Mouse (Mus musculus) kidney, embryonic 15.5 days (tissue): ENCODE measurements around the gene Brd1. TPM values are rescaled to one million over a fixed set of nuclear protein-coding genes. Genes with fewer than 3 reads are reported as not detected.
"Not testable (repeated sequence)": the region's sequence is repeated elsewhere in the genome, so short reads cannot be mapped to it uniquely, and the experiment has no call there.

Experiments used
- ATAC-seq: fragments of 200-750 bp; cut with Nextera tagmentation; replicated peaks from 2 replicates; pipeline ENCODE4 v1.8.0; 2017; ENCODE audit warnings: moderate TSS enrichment; ENCODE audit not compliant: low FRiP score
- H3K27ac ChIP-seq: fragments of 300-500 bp; sonication (generic); 2 replicates; pipeline ENCODE4 v1.5.1; 2015; ENCODE audit warnings: mild to moderate bottlenecking, inconsistent platforms
- H3K27me3 ChIP-seq: fragments of 300-500 bp; sonication (generic); 2 replicates; pipeline ENCODE4 v1.6.1; 2015; ENCODE audit warnings: inconsistent platforms
- H3K36me3 ChIP-seq: fragments of 300-500 bp; sonication (generic); 2 replicates; pipeline ENCODE4 v1.6.1; 2015; ENCODE audit warnings: inconsistent platforms
- H3K4me1 ChIP-seq: fragments of 300-500 bp; sonication (generic); 2 replicates; pipeline ENCODE4 v1.6.1; 2015; ENCODE audit warnings: inconsistent platforms
- H3K4me2 ChIP-seq: fragments of 300-500 bp; sonication (generic); 2 replicates; pipeline ENCODE4 v1.6.1; 2015; ENCODE audit warnings: moderate library complexity, mild to moderate bottlenecking, inconsistent platforms
- H3K4me3 ChIP-seq: fragments of 300-500 bp; sonication (generic); replicated peaks from 2 replicates; pipeline ENCODE4 v1.5.1; 2015; ENCODE audit warnings: mild to moderate bottlenecking, inconsistent platforms
- H3K9ac ChIP-seq: fragments of 300-500 bp; sonication (generic); 2 replicates; pipeline ENCODE4 v1.6.1; 2015; ENCODE audit warnings: mild to moderate bottlenecking, inconsistent platforms
- H3K9me3 ChIP-seq: fragments of 300-500 bp; sonication (generic); replicated peaks from 2 replicates; pipeline ENCODE4 v1.6.1; 2016; ENCODE audit warnings: inconsistent platforms
- WGBS: fragments of 180-500 bp; shearing (Covaris S2); methylation state at CpG from one replicate; pipeline ENCODE4 v1.1.7; 2015; ENCODE audit warnings: mixed read lengths; 5-methylcytosine and 5-hydroxymethylcytosine counted together
- polyA plus RNA-seq: library from polyadenylated mRNA; unstranded; fragments of >200 nt; fragmentation: Nextera tagmentation; extraction: Ambion mirVana; gene quantifications from 2 replicates; pipeline ENCODE4 v1.2.1, GENCODE M21; 2015

Brd1 gene
- 20.4 and 21.1 TPM in 2 replicates for polyA plus RNA-seq

DNA sequence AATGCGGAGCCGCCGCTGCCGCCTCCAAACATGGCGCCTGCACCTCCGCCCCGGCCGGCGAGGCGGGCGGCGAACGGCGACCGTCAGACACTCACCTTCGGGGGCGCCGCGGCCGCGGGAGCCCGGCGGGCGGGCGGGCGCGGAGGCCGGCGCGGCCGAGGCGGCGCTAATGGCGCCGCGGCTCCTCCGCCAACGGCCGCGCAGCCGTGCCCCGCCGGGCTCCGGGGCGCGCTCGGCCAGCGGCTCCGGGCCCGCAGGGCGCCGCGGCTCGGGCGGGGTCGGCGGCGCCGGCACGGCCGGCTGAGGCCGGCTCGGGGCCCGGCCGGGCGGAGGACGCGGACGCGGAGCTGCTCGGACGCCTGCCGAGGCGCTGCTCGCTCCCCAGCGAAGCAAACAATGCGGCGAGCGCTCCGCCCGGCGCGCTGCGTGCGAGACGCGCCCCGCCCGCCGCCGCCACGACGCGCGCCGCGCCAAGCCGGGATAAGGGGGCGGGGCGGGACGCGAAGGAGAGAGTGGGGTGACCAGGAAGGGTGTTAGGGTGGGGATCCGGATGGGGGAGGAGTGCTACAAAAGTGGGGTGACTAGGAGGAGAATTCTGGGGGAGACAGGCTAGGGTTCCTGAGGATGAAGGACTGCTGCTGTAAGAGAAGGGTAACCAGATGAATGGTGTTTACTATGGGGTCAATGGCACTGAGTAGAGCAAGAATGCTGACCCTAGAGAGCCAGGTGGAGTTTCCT lies at the start of gene Brd1:
Gene Brd1, minus strand, starts transcription at position 400 of the 738 bp plus-strand sequence.
- Histone ChIP-seq H3K4me1 (peaks cover 33% of the 10 kb centered on the region), H3K9me3 (no peaks in the 10 kb centered on the region), H3K4me2 (peak within 1 kb of the TSS; percentile 82), H3K27me3 (no peaks in the 10 kb centered on the region), H3K27ac (peak within 1 kb of the TSS; percentile 90), H3K36me3 (peaks cover 20% of the 10 kb centered on the region), H3K4me3 (peak within 1 kb of the TSS; percentile 99), H3K9ac (peak within 1 kb of the TSS; percentile 99)
- peak; percentile 87 for ATAC-seq
- under 1% methylated on average over 74 of the region's 103 CpGs for WGBS

DNA sequence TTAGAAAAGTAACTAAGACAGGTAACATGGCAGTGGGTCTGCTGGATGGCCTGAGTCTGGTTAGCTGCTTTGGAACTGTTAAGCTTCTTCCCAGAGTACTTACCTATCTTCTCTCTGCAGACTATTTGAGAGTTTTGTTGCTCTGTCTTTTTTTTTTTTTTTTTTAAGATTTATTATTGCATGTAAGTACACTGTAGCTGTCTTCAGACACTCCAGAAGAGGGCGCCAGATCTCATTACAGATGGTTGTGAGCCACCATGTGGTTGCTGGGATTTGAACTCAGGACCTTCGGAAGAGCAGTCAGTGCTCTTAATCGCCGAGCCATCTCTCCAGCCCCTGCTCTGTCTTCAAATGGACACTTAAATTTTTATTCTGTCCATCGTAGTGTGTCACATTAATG lies 40.6 kb upstream of the Brd1 start:
- not testable (repeated sequence) for H3K4me1 ChIP-seq, H3K4me2 ChIP-seq, H3K4me3 ChIP-seq, H3K9me3 ChIP-seq, H3K9ac ChIP-seq, ATAC-seq, H3K27ac ChIP-seq, H3K27me3 ChIP-seq
- peaks cover 57% of the 10 kb centered on the region for H3K36me3 ChIP-seq
- 94% methylated on average over 5 of the region's 5 CpGs for WGBS

DNA sequence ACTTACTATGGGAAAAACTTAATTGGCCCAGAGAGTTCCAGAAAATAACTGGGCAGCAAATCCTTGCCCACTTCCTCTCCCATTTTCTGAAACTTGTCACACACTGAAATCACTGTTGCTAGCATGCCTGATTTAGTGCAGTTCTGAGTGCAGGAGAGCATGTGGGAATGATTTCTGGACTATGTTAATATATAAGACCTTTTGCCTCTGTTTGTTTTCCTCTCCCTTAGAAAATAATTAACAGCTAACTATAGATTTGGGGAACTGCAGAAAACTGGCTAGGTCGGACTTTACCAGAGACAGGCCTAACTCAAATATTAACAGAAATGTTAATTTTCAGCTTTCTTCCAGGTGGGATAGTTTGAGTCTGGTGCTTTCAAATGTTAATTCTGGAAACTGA lies 34.5 kb upstream of the Brd1 start:
- H3K9me3 ChIP-seq, result no peaks in the 10 kb centered on the region
- no peak overlapping the region for H3K4me3 ChIP-seq
- H3K27me3 ChIP-seq, result no peaks in the 10 kb centered on the region
- WGBS, result 55% methylated on average over 1 of the region's 1 CpGs
- H3K4me1 ChIP-seq, result no peaks in the 10 kb centered on the region; the same call in 1 of the 2 replicates
- no peak overlapping the region for H3K9ac ChIP-seq
- no peak; the same call in 1 of the 2 replicates for ATAC-seq
- H3K27ac ChIP-seq, result peak overlapping the region; percentile 77
- peaks cover 55% of the 10 kb centered on the region for H3K36me3 ChIP-seq
- no peak overlapping the region for H3K4me2 ChIP-seq

DNA sequence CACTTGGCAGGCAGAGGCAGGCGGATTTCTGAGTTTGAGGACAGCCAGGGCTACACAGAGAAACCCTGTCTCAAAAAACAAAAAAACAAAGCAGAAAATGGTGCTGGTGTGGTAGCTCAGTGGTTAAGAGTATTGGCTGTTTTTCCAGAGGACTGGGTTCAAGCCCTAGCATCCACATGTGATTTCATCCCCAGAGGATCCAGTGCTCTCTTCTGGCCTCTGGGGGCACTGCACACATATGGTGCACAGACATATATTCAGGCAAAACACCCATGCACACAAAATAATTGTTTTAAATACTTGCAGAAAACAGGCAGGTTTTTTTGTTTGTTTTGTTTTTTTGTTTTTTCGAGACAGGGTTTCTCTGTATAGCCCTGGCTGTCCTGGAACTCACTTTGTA lies 32.1 kb upstream of the Brd1 start:
- H3K27ac ChIP-seq, H3K4me3 ChIP-seq, H3K9ac ChIP-seq, H3K9me3 ChIP-seq, ATAC-seq, H3K4me1 ChIP-seq, H3K27me3 ChIP-seq, H3K4me2 ChIP-seq: not testable (repeated sequence)
- H3K36me3 ChIP-seq, result peaks cover 59% of the 10 kb centered on the region
- 94% methylated on average over 2 of the region's 2 CpGs for WGBS

DNA sequence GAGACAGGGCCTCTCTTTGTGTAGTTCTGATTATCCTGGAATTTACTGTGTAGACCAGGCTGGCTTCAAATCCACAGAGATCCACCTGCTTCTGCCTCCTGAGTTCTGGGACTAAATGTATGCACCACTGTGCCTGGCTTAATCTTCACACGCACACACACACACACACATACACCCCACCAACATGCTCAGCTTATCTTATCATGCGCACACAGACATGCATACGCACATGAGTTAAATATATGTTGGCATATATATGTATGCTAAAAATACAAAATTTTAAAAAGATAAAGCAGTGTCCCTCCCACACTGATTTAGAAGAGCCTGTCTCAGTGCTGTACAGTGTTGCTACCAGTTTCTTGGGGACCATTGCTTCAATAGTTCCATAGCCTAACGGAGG lies 27.5 kb upstream of the Brd1 start:
- Histone ChIP-seq H3K4me1 (peaks cover 10% of the 10 kb centered on the region), H3K27me3 (no peaks in the 10 kb centered on the region), H3K9me3 (no peaks in the 10 kb centered on the region), H3K9ac (no peak overlapping the region), H3K4me3 (no peak overlapping the region), H3K4me2 (no peak overlapping the region), H3K27ac (no peak overlapping the region), H3K36me3 (peaks cover 86% of the 10 kb centered on the region)
- no peak for ATAC-seq
- 94% methylated on average over 4 of the region's 4 CpGs for WGBS

DNA sequence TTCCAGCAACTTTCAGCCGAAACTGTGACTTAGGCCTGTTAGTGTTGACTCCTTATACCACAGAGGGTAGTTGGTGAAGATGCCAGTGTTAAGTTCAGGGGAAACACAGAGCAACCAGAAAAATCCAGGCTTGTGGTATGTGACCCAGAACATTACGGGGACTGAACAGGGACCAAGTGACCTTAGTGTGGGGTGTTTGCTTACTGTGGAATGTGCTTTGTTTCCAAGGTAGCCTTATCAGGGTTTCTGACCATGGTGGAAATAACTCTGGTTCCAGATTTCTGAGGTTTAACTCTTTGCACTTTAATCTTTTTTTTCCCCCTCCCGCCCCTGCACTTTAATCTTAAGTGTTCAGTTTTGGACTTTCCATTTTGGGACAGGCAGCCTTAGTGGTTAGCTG lies 24.0 kb upstream of the Brd1 start:
- no peak overlapping the region for H3K9ac ChIP-seq
- H3K27me3 ChIP-seq, result no peaks in the 10 kb centered on the region
- WGBS, result 71% methylated on average over 3 of the region's 3 CpGs
- peak overlapping the region; percentile 63 for H3K27ac ChIP-seq
- no peaks in the 10 kb centered on the region for H3K9me3 ChIP-seq
- peaks cover 66% of the 10 kb centered on the region for H3K36me3 ChIP-seq
- H3K4me1 ChIP-seq, result peaks cover 23% of the 10 kb centered on the region
- no peak overlapping the region for H3K4me3 ChIP-seq
- no peak overlapping the region for H3K4me2 ChIP-seq
- no peak for ATAC-seq

DNA sequence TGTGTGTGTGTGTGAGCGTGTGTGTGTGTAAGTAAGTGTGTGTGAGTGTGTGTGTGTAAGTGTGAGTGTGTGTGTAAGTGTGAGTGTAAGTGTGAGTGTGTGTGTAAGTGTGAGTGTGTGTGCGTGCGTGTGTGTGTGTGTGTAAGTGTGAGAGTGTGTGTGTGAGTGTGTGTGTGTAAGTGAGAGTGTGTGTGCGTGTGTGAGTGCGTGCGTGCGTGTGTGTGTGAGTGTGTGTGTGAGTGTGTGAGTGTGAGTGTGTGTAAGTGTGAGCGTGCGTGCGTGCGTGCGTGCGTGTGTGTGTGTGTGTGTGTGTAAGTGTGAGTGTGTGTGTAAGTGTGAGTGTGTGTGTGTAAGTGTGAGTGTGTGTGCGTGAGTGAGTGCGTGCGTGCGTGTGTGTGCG lies 21.7 kb upstream of the Brd1 start:
- no peaks in the 10 kb centered on the region for H3K9me3 ChIP-seq
- H3K4me1 ChIP-seq, result peaks cover 29% of the 10 kb centered on the region
- WGBS, result 93% methylated on average over 18 of the region's 18 CpGs
- ATAC-seq, result no peak
- peaks cover 44% of the 10 kb centered on the region for H3K36me3 ChIP-seq
- H3K9ac ChIP-seq, result no peak overlapping the region
- no peak overlapping the region for H3K27ac ChIP-seq
- no peaks in the 10 kb centered on the region for H3K27me3 ChIP-seq
- no peak overlapping the region for H3K4me3 ChIP-seq
- no peak overlapping the region for H3K4me2 ChIP-seq

DNA sequence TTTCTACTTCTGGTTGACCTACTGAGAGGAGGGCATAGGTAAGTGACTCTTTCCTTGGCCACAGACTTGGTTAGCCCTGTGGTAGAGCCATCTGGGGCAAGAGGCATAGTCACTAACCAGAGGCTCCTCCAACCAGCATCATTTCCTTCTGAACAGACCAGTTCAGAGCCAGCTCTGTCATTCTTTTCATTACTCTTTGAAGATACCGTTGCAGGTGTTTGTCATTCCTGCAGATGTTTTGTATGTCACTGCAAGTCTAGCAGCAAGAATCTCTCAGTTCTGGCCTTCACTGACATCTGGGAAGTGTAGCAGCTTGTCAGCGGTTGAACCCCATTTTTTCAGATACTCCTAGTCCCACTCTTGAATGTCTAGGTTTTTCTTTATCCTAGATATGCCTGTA lies 20.9 kb upstream of the Brd1 start:
- H3K9me3 ChIP-seq, result no peaks in the 10 kb centered on the region
- ATAC-seq, result no peak
- WGBS, result 93% methylated on average over 2 of the region's 2 CpGs
- H3K9ac ChIP-seq, result no peak overlapping the region
- no peak overlapping the region for H3K27ac ChIP-seq
- no peak overlapping the region for H3K4me3 ChIP-seq
- no peaks in the 10 kb centered on the region for H3K27me3 ChIP-seq
- H3K4me1 ChIP-seq, result peaks cover 37% of the 10 kb centered on the region
- no peak overlapping the region for H3K4me2 ChIP-seq
- peaks cover 36% of the 10 kb centered on the region for H3K36me3 ChIP-seq

DNA sequence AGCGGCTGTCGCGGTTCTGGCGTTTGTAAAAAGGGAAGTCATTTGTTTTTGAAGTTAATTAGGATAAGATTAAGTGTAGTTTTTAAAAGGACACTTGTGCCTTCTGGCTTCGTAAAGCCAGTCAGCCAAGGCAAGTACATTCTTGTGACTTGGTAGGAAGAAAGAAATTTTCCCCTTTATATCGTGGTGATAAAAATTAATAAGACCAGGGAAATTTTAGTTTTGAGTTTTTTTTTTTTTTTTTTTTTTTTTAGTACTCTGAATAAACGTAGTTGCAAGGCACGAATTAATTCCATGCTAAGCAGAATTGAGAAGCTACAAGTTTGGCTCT lies 18.3 kb upstream of the Brd1 start:
- Histone ChIP-seq H3K9me3 (no peaks in the 10 kb centered on the region), H3K4me1 (peaks cover 29% of the 10 kb centered on the region), H3K4me3 (peak overlapping the region; percentile 91), H3K27ac (peak overlapping the region; percentile 85), H3K36me3 (peaks cover 14% of the 10 kb centered on the region), H3K9ac (peak overlapping the region; percentile 83), H3K4me2 (peak overlapping the region; percentile 94), H3K27me3 (no peaks in the 10 kb centered on the region)
- no peak for ATAC-seq
- WGBS, result under 1% methylated on average over 8 of the region's 8 CpGs

DNA sequence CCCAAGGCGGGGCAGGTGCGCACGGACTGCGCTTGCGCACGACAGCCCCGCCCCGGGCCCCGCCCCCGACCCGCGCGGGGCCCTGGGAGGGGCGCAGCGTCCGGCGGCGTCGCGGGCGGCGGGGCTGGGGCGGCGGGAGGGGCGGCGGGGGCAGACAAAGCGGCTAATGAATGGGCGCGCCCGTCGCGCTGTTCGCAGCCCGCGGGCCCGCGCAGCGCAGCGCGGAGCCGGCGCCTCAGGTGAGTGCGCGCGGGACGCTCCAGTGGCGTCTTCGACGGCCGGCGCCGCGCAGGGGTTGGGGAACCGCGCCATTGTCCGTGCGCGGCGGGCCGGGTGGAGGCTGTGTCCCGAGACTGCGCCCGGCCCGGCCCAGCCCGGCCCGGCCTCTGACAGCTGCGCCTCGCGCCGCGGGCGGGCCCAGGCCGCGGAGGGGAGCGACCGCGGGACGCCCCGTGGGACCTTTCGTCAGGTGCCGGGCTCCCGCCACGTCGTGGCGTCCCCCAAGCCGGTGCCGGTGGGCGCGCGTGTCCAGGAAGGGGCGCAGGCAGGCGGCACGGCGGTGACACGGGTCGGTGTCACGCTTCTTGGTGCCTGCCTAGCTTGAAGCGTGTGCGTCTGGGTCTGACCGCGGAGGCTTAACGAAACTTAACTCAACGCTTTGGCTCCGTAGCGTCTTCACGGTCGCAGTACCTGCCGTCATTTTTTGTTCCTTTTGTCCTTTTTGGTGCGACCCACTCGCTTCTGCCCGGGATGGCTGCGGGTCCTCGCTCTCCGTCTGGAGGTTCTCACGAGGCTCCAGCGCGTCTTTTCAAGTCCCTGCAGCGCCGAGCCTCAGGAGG lies 17.8 kb upstream of the Brd1 start, which contains the start of gene Zbed4:
Gene Zbed4, plus strand, starts transcription at position 97 of the 839 bp plus-strand sequence.
- no peaks in the 10 kb centered on the region for H3K9me3 ChIP-seq
- peak within 1 kb of the TSS; percentile 83 for H3K9ac ChIP-seq
- H3K4me1 ChIP-seq, result peaks cover 27% of the 10 kb centered on the region
- peak within 1 kb of the TSS; percentile 91 for H3K4me3 ChIP-seq
- no peaks in the 10 kb centered on the region for H3K27me3 ChIP-seq
- H3K4me2 ChIP-seq, result peak within 1 kb of the TSS; percentile 94
- peaks cover 10% of the 10 kb centered on the region for H3K36me3 ChIP-seq
- under 1% methylated on average over 82 of the region's 119 CpGs for WGBS
- peak within 1 kb of the TSS; percentile 97 for H3K27ac ChIP-seq
- ATAC-seq, result peak; percentile 84

DNA sequence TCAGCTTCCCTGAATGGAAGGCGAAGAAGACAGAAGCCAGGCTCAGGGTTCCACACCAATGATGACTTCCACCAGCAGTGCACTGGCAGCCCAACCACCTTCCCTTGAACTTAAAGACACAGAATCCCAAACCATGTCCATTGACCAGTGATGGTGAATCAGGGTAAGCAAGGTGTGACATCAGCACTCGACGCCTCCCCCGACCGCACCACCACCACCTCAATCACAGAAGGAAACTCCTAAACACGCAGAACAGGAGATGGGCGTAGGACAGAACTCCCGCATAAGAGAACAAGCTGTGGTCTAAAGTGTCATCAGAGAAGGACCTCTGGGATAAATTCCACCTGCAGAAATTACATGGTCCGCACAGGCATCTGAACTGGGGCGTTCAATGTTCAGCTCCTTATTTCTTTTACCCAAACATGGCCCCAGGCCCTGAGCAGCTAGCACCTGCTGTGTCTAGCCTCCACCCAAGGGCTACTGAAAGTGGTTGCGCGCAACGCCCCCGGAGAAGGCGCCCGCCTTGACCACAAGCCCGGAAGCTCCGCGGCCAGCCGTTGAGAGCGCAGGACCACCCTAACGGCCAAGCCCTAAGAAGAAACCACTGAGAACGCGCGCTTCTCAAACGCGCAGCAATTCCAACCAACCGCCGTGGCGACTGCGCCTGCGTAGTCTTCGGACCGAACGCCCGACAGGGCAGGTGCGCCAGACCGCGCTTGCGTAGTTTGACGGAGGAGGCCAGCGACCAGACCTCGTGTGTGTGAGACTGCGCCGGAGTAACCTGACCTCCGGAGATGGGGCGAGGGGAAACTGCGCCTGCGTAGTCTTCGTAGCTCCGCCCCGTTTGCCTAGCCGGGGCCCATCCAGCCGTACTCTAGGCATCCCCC lies 16.9 kb upstream of the Brd1 start:
- peaks cover 7% of the 10 kb centered on the region for H3K36me3 ChIP-seq
- peaks cover 27% of the 10 kb centered on the region for H3K4me1 ChIP-seq
- WGBS, result 5% methylated on average over 54 of the region's 54 CpGs
- peak; percentile 99 for ATAC-seq
- peak overlapping the region; percentile 97 for H3K27ac ChIP-seq
- peak overlapping the region; percentile 94 for H3K4me2 ChIP-seq
- no peaks in the 10 kb centered on the region for H3K9me3 ChIP-seq
- H3K4me3 ChIP-seq, result peak overlapping the region; percentile 91
- no peaks in the 10 kb centered on the region for H3K27me3 ChIP-seq
- H3K9ac ChIP-seq, result peak overlapping the region; percentile 56
